Mouse (Mus musculus) embryo, embryonic 10.5 days (tissue): Measurements from ENCODE around the gene Cyp2e1.
A peak's percentile ranks its signal among the peaks of the same experiment; 100 is the strongest.
"Not testable (repeated sequence)": the region's sequence is repeated elsewhere in the genome, so short reads cannot be mapped to it uniquely, and the experiment has no call there.

Experiments
- DNase-seq: peaks from one replicate; pipeline ENCODE4 v3.0.0-alpha.2; 2015; ENCODE audit warnings: low spot score

Gene Cyp2e1

GRCm38 (mm10) chr7:140763447-140764020, at the start of gene Cyp2e1:
Cyp2e1 (plus strand) TSS chr7:140763739.
- no peak for DNase-seq

- no peak for DNase-seq
Measured at GRCm38 (mm10) chr7:140717155-140718055, 46.1 kb upstream of the Cyp2e1 start.

- DNase-seq: no peak
Measured at GRCm38 (mm10) chr7:140721095-140721494, 42.4 kb upstream of the Cyp2e1 start.

- DNase-seq: no peak
Measured at GRCm38 (mm10) chr7:140725558-140725957, 38.0 kb upstream of the Cyp2e1 start.

- DNase-seq: peak; percentile 10
Measured at GRCm38 (mm10) chr7:140733162-140733561, 30.4 kb upstream of the Cyp2e1 start.

- DNase-seq: no peak
Measured at GRCm38 (mm10) chr7:140747402-140747801, 16.1 kb upstream of the Cyp2e1 start.

GRCm38 (mm10) chr7:140748116-140748826, 15.3 kb upstream of the Cyp2e1 start:
- DNase-seq: no peak

GRCm38 (mm10) chr7:140748827-140749160, 14.7 kb upstream of the Cyp2e1 start:
- DNase-seq: no peak

GRCm38 (mm10) chr7:140754556-140754955, 9.0 kb upstream of the Cyp2e1 start:
- DNase-seq: no peak

GRCm38 (mm10) chr7:140756151-140756854, 7.2 kb upstream of the Cyp2e1 start:
- DNase-seq: no peak

GRCm38 (mm10) chr7:140760647-140761046, 2.9 kb upstream of the Cyp2e1 start:
- DNase-seq: no peak

GRCm38 (mm10) chr7:140765391-140765790, 1.9 kb downstream of the Cyp2e1 start:
- DNase-seq: not testable (repeated sequence)

- no peak for DNase-seq
Measured at GRCm38 (mm10) chr7:140765888-140766739, 2.6 kb downstream of the Cyp2e1 start.

- no peak for DNase-seq
Measured at GRCm38 (mm10) chr7:140780548-140780947, 17.0 kb downstream of the Cyp2e1 start.

GRCm38 (mm10) chr7:140787406-140788052, 24.0 kb downstream of the Cyp2e1 start, which contains the start of gene Syce1:
Syce1 (minus strand) TSS chr7:140787852.
- DNase-seq: no peak

GRCm38 (mm10) chr7:140788053-140788435, 24.5 kb downstream of the Cyp2e1 start:
- no peak for DNase-seq

- DNase-seq: no peak
Measured at GRCm38 (mm10) chr7:140793541-140793940, 30.0 kb downstream of the Cyp2e1 start.

- DNase-seq: no peak
Measured at GRCm38 (mm10) chr7:140797619-140798018, 34.1 kb downstream of the Cyp2e1 start.

- DNase-seq: no peak
Measured at GRCm38 (mm10) chr7:140798212-140798611, 34.7 kb downstream of the Cyp2e1 start.

- DNase-seq: no peak
Measured at GRCm38 (mm10) chr7:140802629-140803028, 39.1 kb downstream of the Cyp2e1 start.

GRCm38 (mm10) chr7:140805704-140806103, 42.2 kb downstream of the Cyp2e1 start:
- peak; percentile 60 for DNase-seq
